Mouse (Mus musculus): ENCODE measurements at regions not wholly inside any gene's neighbourhood (a gene's known extent, or its start where the extent isn't known, plus 50 kb on each side); places are given as distances from the start of the nearest gene placed in this dataset.
A peak's percentile ranks its signal among the peaks of the same experiment; 100 is the strongest.

DNA sequence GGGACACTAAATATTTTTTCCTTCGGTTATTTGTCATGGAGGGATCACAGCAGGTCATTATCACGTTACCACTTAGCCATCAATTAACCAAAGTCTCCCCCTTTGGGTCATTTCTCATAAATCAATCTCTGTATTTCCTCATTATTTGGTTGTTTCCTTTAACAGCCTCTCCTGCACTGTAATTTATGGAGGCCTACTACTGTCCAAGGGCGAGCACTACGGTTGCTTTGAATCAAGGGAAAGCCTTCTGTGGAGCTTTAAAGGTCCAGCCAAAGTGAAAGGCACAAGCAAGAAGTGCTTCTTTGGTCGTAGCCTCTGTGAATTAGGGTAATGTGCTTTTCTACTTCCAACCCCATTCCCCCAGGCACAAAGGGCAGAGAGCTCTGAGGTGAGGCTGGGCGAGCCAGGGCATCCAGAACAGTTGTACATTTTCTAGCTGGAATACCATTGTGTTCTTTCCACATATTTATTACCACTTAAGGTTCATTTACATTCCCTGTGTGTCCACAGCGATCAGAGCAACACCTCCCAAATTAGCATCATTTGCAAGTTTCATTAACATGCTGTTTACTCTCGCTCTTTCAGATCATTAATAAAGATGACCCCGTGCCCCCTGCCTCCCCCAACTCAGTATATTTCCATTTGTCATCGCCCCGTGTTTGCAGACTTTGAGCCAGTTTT lies 207.5 kb upstream of the Ppp2r3a start:
- DNase-seq (ENCODE audit: low spot score) = no peak

DNA sequence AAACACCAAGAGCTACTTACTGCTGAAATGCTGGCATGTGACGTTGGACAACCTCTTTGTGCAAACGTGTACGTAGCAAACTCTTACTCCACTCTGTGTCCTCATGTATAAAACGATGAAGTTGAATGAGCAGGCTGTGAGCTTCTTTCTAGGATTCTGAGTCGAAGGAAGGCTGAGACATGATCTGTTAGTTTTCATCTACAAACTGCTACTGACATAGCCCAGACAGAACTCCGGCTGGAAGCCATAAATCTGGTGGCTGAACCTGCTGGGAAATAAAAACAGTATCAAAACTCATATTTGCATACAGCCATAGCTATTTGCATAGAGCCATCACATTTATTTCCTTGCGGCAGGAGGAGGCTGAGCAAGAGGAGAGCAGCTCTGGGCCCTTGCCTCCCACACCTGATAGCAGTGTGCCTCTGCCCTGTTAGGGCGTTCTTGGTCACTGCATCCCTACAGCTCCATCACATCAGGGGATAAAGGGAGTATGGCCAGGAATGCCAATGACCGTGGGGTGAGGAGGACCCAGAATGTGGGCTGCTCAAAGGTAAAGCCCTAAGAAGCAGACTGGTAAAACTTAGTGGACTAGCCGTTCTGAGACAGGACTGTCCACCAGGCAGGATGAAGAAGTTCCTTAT lies 206.8 kb upstream of the Ppp2r3a start:
- H3K4me3 ChIP-seq = no peak overlapping the region
- WGBS = 65% methylated on average over 10 of the region's 10 CpGs
- DNase-seq (ENCODE audit: low spot score) = no peak
- H3K9me3 ChIP-seq (replicated peaks) = no peaks in the 10 kb centered on the region
- H3K36me3 ChIP-seq = no peaks in the 10 kb centered on the region
- H3K27ac ChIP-seq = no peak overlapping the region
- peaks cover 69% of the 10 kb centered on the region for H3K27me3 ChIP-seq (ENCODE audit: low read depth, poor library complexity, severe bottlenecking)
- H3K4me1 ChIP-seq = peaks cover 23% of the 10 kb centered on the region

More for the DNA sequence above, 207.5 kb upstream of the Ppp2r3a start:
- WGBS = 41% methylated on average over 11 of the region's 11 CpGs
- Histone ChIP-seq H3K27ac (no peak overlapping the region), H3K4me1 (peaks cover 23% of the 10 kb centered on the region), H3K36me3 (no peaks in the 10 kb centered on the region), H3K27me3 (ENCODE audit: low read depth, poor library complexity, severe bottlenecking) (peaks cover 72% of the 10 kb centered on the region), H3K9me3 (replicated peaks) (no peaks in the 10 kb centered on the region), H3K4me3 (no peak overlapping the region)

DNA sequence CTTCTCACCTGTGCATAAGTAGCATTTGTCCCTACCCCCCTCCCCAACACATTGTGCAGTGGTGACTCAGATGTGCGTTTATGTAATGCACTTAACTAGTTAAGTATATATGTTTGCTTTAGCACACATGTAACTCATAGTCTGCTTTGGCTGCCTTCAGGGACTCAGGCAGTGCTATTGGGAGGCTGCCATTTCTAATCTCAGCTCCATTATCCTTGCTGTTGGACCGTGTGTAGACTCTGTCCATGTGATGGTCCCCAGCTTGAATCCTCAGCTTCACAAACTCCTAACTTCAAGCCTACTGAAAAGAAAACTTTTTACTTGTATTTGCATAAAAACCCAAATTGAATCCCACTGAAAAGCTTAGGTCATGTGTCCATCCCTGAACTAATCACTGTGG lies 194.7 kb upstream of the Ppp2r3a start:
- no peak for DNase-seq (ENCODE audit: low spot score)
- H3K27me3 ChIP-seq (ENCODE audit: low read depth, poor library complexity, severe bottlenecking) = no peaks in the 10 kb centered on the region
- H3K4me3 ChIP-seq = no peak overlapping the region
- H3K4me1 ChIP-seq = peaks cover 11% of the 10 kb centered on the region
- H3K27ac ChIP-seq = no peak overlapping the region
- no peaks in the 10 kb centered on the region for H3K36me3 ChIP-seq
- WGBS = 84% methylated on average over 2 of the region's 2 CpGs
- H3K9me3 ChIP-seq (replicated peaks) = no peaks in the 10 kb centered on the region

DNA sequence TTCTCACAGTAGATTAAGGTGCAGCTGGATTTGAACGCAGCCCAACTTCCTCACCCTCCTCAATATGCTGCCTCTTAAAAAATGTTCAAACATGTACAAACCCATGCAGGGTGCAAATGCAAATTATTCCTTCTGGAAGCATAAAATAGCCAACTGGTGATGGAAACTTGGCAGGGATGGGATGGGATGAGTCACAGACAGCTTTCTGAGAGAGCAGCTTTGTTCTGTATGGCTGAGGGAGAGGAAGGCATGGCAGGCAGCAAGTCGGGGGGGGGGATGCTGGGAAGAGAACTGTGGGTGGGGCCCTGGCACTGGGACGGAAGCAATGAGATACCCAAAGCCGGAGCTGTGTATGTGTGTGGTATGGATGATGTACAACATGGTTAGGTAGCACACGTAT lies 194.2 kb upstream of the Ppp2r3a start:
- Histone ChIP-seq H3K9me3 (replicated peaks) (no peaks in the 10 kb centered on the region), H3K4me3 (no peak overlapping the region), H3K4me1 (peaks cover 11% of the 10 kb centered on the region), H3K27me3 (ENCODE audit: low read depth, poor library complexity, severe bottlenecking) (no peaks in the 10 kb centered on the region), H3K27ac (no peak overlapping the region), H3K36me3 (no peaks in the 10 kb centered on the region)
- WGBS = 87% methylated on average over 5 of the region's 5 CpGs
- no peak for DNase-seq (ENCODE audit: low spot score)

GRCm38 (mm10) chr9:101445293-101445692 lies 193.7 kb upstream of the Ppp2r3a start:
- H3K27me3 ChIP-seq (ENCODE audit: low read depth, poor library complexity, severe bottlenecking) = no peaks in the 10 kb centered on the region
- H3K4me1 ChIP-seq = peaks cover 11% of the 10 kb centered on the region
- H3K4me3 ChIP-seq = no peak overlapping the region
- no peak for DNase-seq (ENCODE audit: low spot score)
- H3K36me3 ChIP-seq = no peaks in the 10 kb centered on the region
- H3K27ac ChIP-seq = no peak overlapping the region
- 88% methylated on average over 1 of the region's 1 CpGs for WGBS
- H3K9me3 ChIP-seq (replicated peaks) = no peaks in the 10 kb centered on the region

GRCm38 (mm10) chr9:101439856-101440255 lies 188.3 kb upstream of the Ppp2r3a start:
- Histone ChIP-seq H3K4me1 (peaks cover 7% of the 10 kb centered on the region), H3K36me3 (no peaks in the 10 kb centered on the region), H3K4me3 (no peak overlapping the region), H3K9me3 (replicated peaks) (no peaks in the 10 kb centered on the region), H3K27me3 (ENCODE audit: low read depth, poor library complexity, severe bottlenecking) (no peaks in the 10 kb centered on the region), H3K27ac (peak overlapping the region; percentile 8; the same call in 1 of the 2 replicates)
- WGBS = 94% methylated on average over 6 of the region's 6 CpGs
- no peak for DNase-seq (ENCODE audit: low spot score)

- H3K36me3 ChIP-seq = no peaks in the 10 kb centered on the region
- H3K27ac ChIP-seq = no peak overlapping the region
- no peaks in the 10 kb centered on the region for H3K27me3 ChIP-seq (ENCODE audit: low read depth, poor library complexity, severe bottlenecking)
- WGBS = 56% methylated on average over 12 of the region's 12 CpGs
- H3K9me3 ChIP-seq (replicated peaks) = no peaks in the 10 kb centered on the region
- DNase-seq (ENCODE audit: low spot score) = no peak
- peaks cover 7% of the 10 kb centered on the region for H3K4me1 ChIP-seq
- H3K4me3 ChIP-seq = no peak overlapping the region
These were observed 187.1 kb upstream of the Ppp2r3a start for GRCm38 (mm10) chr9:101438564-101439180.

GRCm38 (mm10) chr9:101424974-101425670 lies 173.5 kb upstream of the Ppp2r3a start:
- 84% methylated on average over 12 of the region's 12 CpGs for WGBS
- Histone ChIP-seq H3K9me3 (replicated peaks) (no peaks in the 10 kb centered on the region), H3K4me1 (peaks cover 22% of the 10 kb centered on the region), H3K4me3 (no peak overlapping the region), H3K27me3 (ENCODE audit: low read depth, poor library complexity, severe bottlenecking) (no peaks in the 10 kb centered on the region), H3K27ac (no peak overlapping the region), H3K36me3 (no peaks in the 10 kb centered on the region)
- no peak for DNase-seq (ENCODE audit: low spot score)

- Histone ChIP-seq H3K36me3 (no peaks in the 10 kb centered on the region), H3K9me3 (replicated peaks) (no peaks in the 10 kb centered on the region), H3K27ac (no peak overlapping the region; the same call in 1 of the 2 replicates), H3K4me1 (peaks cover 22% of the 10 kb centered on the region), H3K27me3 (ENCODE audit: low read depth, poor library complexity, severe bottlenecking) (no peaks in the 10 kb centered on the region), H3K4me3 (no peak overlapping the region)
- no peak for DNase-seq (ENCODE audit: low spot score)
- 71% methylated on average over 5 of the region's 5 CpGs for WGBS
These were observed 171.4 kb upstream of the Ppp2r3a start for GRCm38 (mm10) chr9:101423041-101423440.

DNA sequence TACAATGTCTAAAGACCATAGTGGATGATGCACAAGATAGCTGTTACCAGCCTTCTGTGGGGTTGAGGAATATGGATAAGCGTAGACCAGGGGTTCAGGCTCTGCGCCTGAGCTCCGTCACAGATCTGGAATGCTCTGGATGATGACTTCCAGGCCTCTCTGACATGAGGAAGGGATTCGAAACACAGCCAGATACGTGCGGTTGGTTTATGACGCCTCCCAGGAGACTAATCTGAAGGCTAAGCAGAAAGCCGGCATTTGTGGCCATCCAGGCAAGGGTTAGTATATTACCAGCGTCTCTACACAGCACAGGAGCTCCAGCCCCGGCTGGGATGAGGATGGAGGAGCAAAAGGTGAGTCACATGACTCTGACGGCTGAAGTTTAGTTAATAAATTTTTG lies 170.4 kb upstream of the Ppp2r3a start:
- H3K36me3 ChIP-seq = no peaks in the 10 kb centered on the region
- no peaks in the 10 kb centered on the region for H3K27me3 ChIP-seq (ENCODE audit: low read depth, poor library complexity, severe bottlenecking)
- H3K4me1 ChIP-seq = peaks cover 22% of the 10 kb centered on the region
- WGBS = 64% methylated on average over 11 of the region's 11 CpGs
- H3K9me3 ChIP-seq (replicated peaks) = no peaks in the 10 kb centered on the region
- no peak overlapping the region for H3K27ac ChIP-seq
- no peak overlapping the region for H3K4me3 ChIP-seq
- no peak for DNase-seq (ENCODE audit: low spot score)

- WGBS = 92% methylated on average over 7 of the region's 7 CpGs
- no peak overlapping the region for H3K4me3 ChIP-seq
- DNase-seq (ENCODE audit: low spot score) = no peak
- peaks cover 22% of the 10 kb centered on the region for H3K4me1 ChIP-seq
- no peak overlapping the region for H3K27ac ChIP-seq
- H3K36me3 ChIP-seq = no peaks in the 10 kb centered on the region
- H3K27me3 ChIP-seq (ENCODE audit: low read depth, poor library complexity, severe bottlenecking) = no peaks in the 10 kb centered on the region
- no peaks in the 10 kb centered on the region for H3K9me3 ChIP-seq (replicated peaks)
These were observed 169.5 kb upstream of the Ppp2r3a start for GRCm38 (mm10) chr9:101421136-101421535.

GRCm38 (mm10) chr9:101420181-101420580 lies 168.6 kb upstream of the Ppp2r3a start:
- no peaks in the 10 kb centered on the region for H3K27me3 ChIP-seq (ENCODE audit: low read depth, poor library complexity, severe bottlenecking)
- H3K36me3 ChIP-seq = no peaks in the 10 kb centered on the region
- no peak overlapping the region for H3K27ac ChIP-seq
- WGBS = 93% methylated on average over 4 of the region's 4 CpGs
- DNase-seq (ENCODE audit: low spot score) = no peak
- H3K4me1 ChIP-seq = peaks cover 22% of the 10 kb centered on the region
- no peak overlapping the region for H3K4me3 ChIP-seq
- no peaks in the 10 kb centered on the region for H3K9me3 ChIP-seq (replicated peaks)

GRCm38 (mm10) chr9:101417660-101418059 lies 166.1 kb upstream of the Ppp2r3a start:
- no peaks in the 10 kb centered on the region for H3K27me3 ChIP-seq (ENCODE audit: low read depth, poor library complexity, severe bottlenecking)
- H3K9me3 ChIP-seq (replicated peaks) = no peaks in the 10 kb centered on the region
- H3K4me1 ChIP-seq = peaks cover 10% of the 10 kb centered on the region; the same call in 1 of the 2 replicates
- 89% methylated on average over 2 of the region's 2 CpGs for WGBS
- no peak overlapping the region for H3K27ac ChIP-seq
- H3K36me3 ChIP-seq = no peaks in the 10 kb centered on the region
- DNase-seq (ENCODE audit: low spot score) = no peak
- H3K4me3 ChIP-seq = no peak overlapping the region
